Mouse (Mus musculus) liver, embryonic 14.5 days (tissue): ENCODE results near the gene Bak1. TPM values are rescaled to one million over a fixed set of nuclear protein-coding genes. Genes with fewer than 3 reads are reported as not detected.
A peak's percentile ranks its signal among the peaks of the same experiment; 100 is the strongest.

ENCODE experiments used
- ATAC-seq: fragments of 200-750 bp; cut with Nextera tagmentation; 2 replicates; pipeline ENCODE4 v1.8.0; 2017; ENCODE audit warnings: moderate number of reproducible peaks, mild to moderate bottlenecking, moderate library complexity; ENCODE audit not compliant: insufficient read depth
- DNase-seq, 3 experiments: peaks; one replicate each; pipeline ENCODE4 v3.0.0-alpha.2; 2012 to 2013; ENCODE audit warnings: low read depth in 3 of 3, low spot score in 3 of 3
- H3K27ac ChIP-seq: fragments of 300-500 bp; sonication (generic); 2 replicates; pipeline ENCODE4 v1.5.1; 2014; ENCODE audit warnings: moderate library complexity, mild to moderate bottlenecking, control low read depth, inconsistent platforms
- H3K27me3 ChIP-seq: fragments of 300-500 bp; sonication (generic); 2 replicates; pipeline ENCODE4 v1.6.1; 2014; ENCODE audit warnings: mild to moderate bottlenecking, low read length, moderate library complexity; ENCODE audit not compliant: control insufficient read depth, insufficient read depth
- H3K36me3 ChIP-seq: fragments of 300-500 bp; sonication (generic); replicated peaks from 2 replicates; pipeline ENCODE4 v1.6.1; 2014; ENCODE audit warnings: low read depth; ENCODE audit not compliant: control insufficient read depth, insufficient read depth
- H3K4me1 ChIP-seq, 2 experiments: fragments of 200-500 bp in 1 of 2; fragments of 300-500 bp in 1 of 2; sonication (generic) in 1 of 2; replicated peaks; 2 replicates each; pipeline ENCODE4 v1.6.1; 2012 to 2014; ENCODE audit warnings: antibody characterized with exemption in 1 of 2, inconsistent platforms in 1 of 2, low read length in 1 of 2; ENCODE audit not compliant: control insufficient read depth in 2 of 2, insufficient read depth in 2 of 2
- H3K4me2 ChIP-seq: fragments of 300-500 bp; sonication (generic); 2 replicates; pipeline ENCODE4 v1.6.1; 2014; ENCODE audit warnings: low read depth, mild to moderate bottlenecking, control low read depth, moderate library complexity
- H3K4me3 ChIP-seq, 2 experiments: fragments of 200-500 bp in 1 of 2; fragments of 300-500 bp in 1 of 2; sonication (generic) in 1 of 2; 2 replicates each; pipeline ENCODE4 v1.5.1; 2012 to 2014; ENCODE audit warnings: low read depth in 2 of 2, low read length in 2 of 2, mild to moderate bottlenecking in 2 of 2, control low read depth in 1 of 2, inconsistent platforms in 1 of 2, moderate library complexity in 1 of 2; ENCODE audit not compliant: insufficient read depth in 1 of 2
- H3K9ac ChIP-seq: fragments of 300-500 bp; sonication (generic); replicated peaks from 2 replicates; pipeline ENCODE4 v1.6.1; 2014; ENCODE audit warnings: mild to moderate bottlenecking, control low read depth, moderate library complexity
- H3K9me3 ChIP-seq: fragments of 300-500 bp; sonication (generic); 2 replicates; pipeline ENCODE4 v1.6.1; 2016; ENCODE audit warnings: low read length, mixed read lengths; ENCODE audit not compliant: control insufficient read depth
- CTCF ChIP-seq: IDR thresholded peaks from 2 replicates; pipeline ENCODE4 v1.5.1; 2016; ENCODE audit warnings: antibody characterized with exemption, low read depth, control low read depth
- EP300 ChIP-seq: IDR thresholded peaks from 2 replicates; pipeline ENCODE4 v1.6.1; 2016; ENCODE audit warnings: antibody characterized with exemption, low read depth
- WGBS: fragments of 180-500 bp; shearing (Covaris S2); extraction: QIAGEN DNeasy Blood & Tissue Kit; methylation state at CpG from one replicate; pipeline ENCODE4 v1.1.7; 2014; ENCODE audit not compliant: insufficient replicate concordance; 5-methylcytosine and 5-hydroxymethylcytosine counted together
- polyA plus RNA-seq, 2 experiments: library from polyadenylated mRNA; depleted of rRNA in 1 of 2; stranded (reverse) in 1 of 2; unstranded in 1 of 2; fragments of >200 nt; fragmentation: Nextera tagmentation in 1 of 2; extraction: Ambion mirVana in 1 of 2; gene quantifications; 2 replicates each; pipeline versions ENCODE4 v1.2.1 to v1.2.3; 2012 to 2014

Bak1 gene
- 16.1 and 17.3 TPM in 2 replicates for polyA plus RNA-seq (2012; rRNA removed)
- polyA plus RNA-seq (2014; fragmentation: Nextera tagmentation; extraction: Ambion mirVana), result 5.4 and 5.8 TPM in 2 replicates

DNA sequence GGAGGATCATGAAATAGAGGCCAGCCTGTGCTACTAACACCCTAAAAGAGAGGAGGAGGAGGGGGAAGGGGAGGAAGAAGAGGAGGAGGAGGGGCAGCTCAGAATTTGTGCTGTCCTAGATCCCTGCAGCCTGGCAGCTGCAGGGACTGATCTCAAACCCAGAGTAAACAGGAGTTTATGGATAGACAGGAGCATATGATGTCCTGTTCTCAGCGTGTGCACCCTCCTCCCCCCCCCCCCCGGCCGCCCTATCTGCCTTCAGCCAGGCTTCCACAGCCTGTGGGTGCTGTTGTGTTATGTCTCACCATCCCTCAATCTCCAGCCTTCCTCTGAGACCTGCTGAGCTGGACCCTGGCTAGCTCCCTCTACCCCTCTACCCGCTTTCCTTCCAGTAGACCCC, at the start of gene Bak1:
Bak1 (minus strand) TSS at position 101 of the 400 bp plus-strand sequence.
- Histone ChIP-seq H3K4me2 (peak within 1 kb of the TSS; percentile 77), H3K4me1 (peaks cover 0 to 12% of the 10 kb centered on the region in 2 experiments), H3K9ac (peak within 1 kb of the TSS; percentile 80), H3K4me3 (peak within 1 kb of the TSS; percentile 65 to 88), H3K9me3 (no peaks in the 10 kb centered on the region), H3K27ac (peak within 1 kb of the TSS; percentile 48), H3K27me3 (no peaks in the 10 kb centered on the region), H3K36me3 (no peaks in the 10 kb centered on the region; the same call in 1 of the 2 replicates)
- 18% methylated on average over 4 of the region's 4 CpGs for WGBS
- peak; percentile 38; the same call in 1 of the 2 replicates for ATAC-seq
- TF ChIP-seq CTCF (no peak), EP300 (no peak)
- DNase-seq, result no peak

- H3K9ac ChIP-seq, result no peak overlapping the region
Measured at GRCm38 (mm10) chr17:27078499-27078898, 49.7 kb upstream of the Bak1 start.

GRCm38 (mm10) chr17:27077920-27078319, 49.1 kb upstream of the Bak1 start:
- TF ChIP-seq CTCF, result peak; percentile 69
- TF ChIP-seq EP300, result no peak
- Histone ChIP-seq H3K4me3 (no peak overlapping the region), H3K27me3 (no peaks in the 10 kb centered on the region), H3K36me3 (no peaks in the 10 kb centered on the region), H3K9me3 (no peaks in the 10 kb centered on the region; the same call in 1 of the 2 replicates), H3K4me2 (no peak overlapping the region), H3K4me1 (peaks cover 0 to 9% of the 10 kb centered on the region in 2 experiments; a peak in 2 of 4 replicates), H3K9ac (no peak overlapping the region), H3K27ac (no peak overlapping the region)
- DNase-seq, result no peak
- no peak for ATAC-seq
- 67% methylated on average over 6 of the region's 6 CpGs for WGBS

More at GRCm38 (mm10) chr17:27078499-27078898, 49.7 kb upstream of the Bak1 start:
- H3K4me1 ChIP-seq, result peaks cover 0 to 9% of the 10 kb centered on the region in 2 experiments; a peak in 2 of 4 replicates
- H3K9me3 ChIP-seq, result no peaks in the 10 kb centered on the region; the same call in 1 of the 2 replicates
- no peak for ATAC-seq
- no peaks in the 10 kb centered on the region for H3K27me3 ChIP-seq
- TF ChIP-seq CTCF (no peak), EP300 (no peak)
- H3K4me2 ChIP-seq, result no peak overlapping the region
- 55% methylated on average over 6 of the region's 6 CpGs for WGBS
- no peak for DNase-seq
- no peak overlapping the region for H3K27ac ChIP-seq
- no peak overlapping the region for H3K4me3 ChIP-seq
- H3K36me3 ChIP-seq, result no peaks in the 10 kb centered on the region

DNA sequence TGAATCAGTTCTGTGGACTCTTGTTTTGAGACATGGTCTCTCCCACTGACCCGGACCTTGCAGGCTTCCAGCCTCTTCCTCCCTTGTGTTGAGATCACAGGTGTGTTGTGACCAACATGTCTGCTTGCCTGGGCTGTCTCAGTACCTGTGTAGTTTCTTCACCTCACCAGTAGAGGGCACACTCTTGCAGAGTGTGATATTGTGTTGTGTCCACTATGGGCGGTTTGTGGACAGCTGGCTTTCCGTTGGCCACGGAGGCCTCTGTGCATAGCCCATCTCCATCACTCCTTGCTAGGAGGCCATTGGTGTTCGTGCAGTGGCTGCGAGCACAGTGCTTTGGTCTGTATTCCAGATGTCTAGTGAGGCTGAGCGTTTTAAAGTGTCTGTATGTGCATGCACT, 48.3 kb upstream of the Bak1 start:
- H3K27ac ChIP-seq, result no peak overlapping the region
- no peak for DNase-seq
- WGBS, result 78% methylated on average over 7 of the region's 7 CpGs

GRCm38 (mm10) chr17:27074849-27075745, 46.3 kb upstream of the Bak1 start:
- Histone ChIP-seq H3K9ac (no peak overlapping the region), H3K27ac (no peak overlapping the region), H3K9me3 (no peaks in the 10 kb centered on the region; the same call in 1 of the 2 replicates), H3K27me3 (no peaks in the 10 kb centered on the region), H3K36me3 (no peaks in the 10 kb centered on the region), H3K4me2 (no peak overlapping the region), H3K4me1 (peaks cover 0 to 2% of the 10 kb centered on the region in 2 experiments; a peak in 1 of 4 replicates), H3K4me3 (no peak overlapping the region)
- ATAC-seq (no peak), DNase-seq (no peak)
- TF ChIP-seq CTCF (no peak), EP300 (no peak)
- WGBS, result 43% methylated on average over 17 of the region's 17 CpGs

More for the DNA sequence above, 48.3 kb upstream of the Bak1 start:
- Histone ChIP-seq H3K27me3 (no peaks in the 10 kb centered on the region), H3K36me3 (no peaks in the 10 kb centered on the region), H3K4me2 (no peak overlapping the region), H3K9me3 (no peaks in the 10 kb centered on the region; the same call in 1 of the 2 replicates), H3K9ac (no peak overlapping the region), H3K4me1 (peaks cover 0 to 9% of the 10 kb centered on the region in 2 experiments; a peak in 2 of 4 replicates), H3K4me3 (no peak overlapping the region)
- TF ChIP-seq CTCF, result peak; percentile 73
- TF ChIP-seq EP300, result no peak
- ATAC-seq, result no peak
